Mouse (Mus musculus) left cerebral cortex, postnatal 14 days (tissue): ENCODE data around the gene Phrf1. TPM values are rescaled to one million over a fixed set of nuclear protein-coding genes. Genes with fewer than 3 reads are reported as not detected.
A peak's percentile ranks its signal among the peaks of the same experiment; 100 is the strongest.

Source experiments
- DNase-seq, 2 experiments: peaks; one replicate each; pipeline ENCODE4 v3.0.0; 2021 to 2022; ENCODE audit warnings: low spot score in 2 of 2, mixed read lengths in 1 of 2
- intact Hi-C: fragments of 180-260 bp; cut with DNase I; formaldehyde crosslinking; loops from one replicate; pipeline ENCODE4 v1.15.1; 2025
- total RNA-seq, 2 experiments: library from RNA; stranded (reverse); gene quantifications; 2 replicates each; pipeline ENCODE4 v1.2.3; 2021

Gene Phrf1
- total RNA-seq, 2 experiments from 2014 or later: 65.9 to 66.6 TPM

- DNase-seq: no peak
- intact Hi-C loops: no loop called here
These were observed 18.4 kb upstream of the Phrf1 start for GRCm38 (mm10) chr7:141210137-141210536.

GRCm38 (mm10) chr7:141210606-141211131 is 17.9 kb upstream of the Phrf1 start:
- intact Hi-C loops: no loop called here
- no peak for DNase-seq

GRCm38 (mm10) chr7:141213133-141213532 is 15.5 kb upstream of the Phrf1 start:
- intact Hi-C loops: no loop called here
- DNase-seq: no peak

- intact Hi-C loops: no loop called here
- DNase-seq: no peak
These were observed 14.9 kb upstream of the Phrf1 start, which contains the start of gene Lmntd2 for GRCm38 (mm10) chr7:141213605-141214235. Lmntd2 (minus strand) TSS chr7:141214080.

- intact Hi-C loops: no loop called here
- DNase-seq: no peak
These were observed 14.3 kb upstream of the Phrf1 start for GRCm38 (mm10) chr7:141214310-141214709.

GRCm38 (mm10) chr7:141215101-141215879 is 13.3 kb upstream of the Phrf1 start, which contains the start of gene Rassf7:
Rassf7 (plus strand) TSS chr7:141215860.
- intact Hi-C loops: no loop called here
- DNase-seq: peak; percentile 67 to 76

GRCm38 (mm10) chr7:141215880-141216733 is 12.5 kb upstream of the Phrf1 start:
- DNase-seq: peak in 1 of 2 experiments; percentile 11
- intact Hi-C loops: no loop called here

- intact Hi-C loops: no loop called here
- no peak for DNase-seq
These were observed 11.7 kb upstream of the Phrf1 start for GRCm38 (mm10) chr7:141216894-141217293.

GRCm38 (mm10) chr7:141217343-141218013 is 11.1 kb upstream of the Phrf1 start:
- DNase-seq: no peak
- intact Hi-C loops: no loop called here

GRCm38 (mm10) chr7:141218141-141218540 is 10.4 kb upstream of the Phrf1 start:
- no peak for DNase-seq
- intact Hi-C loops: no loop called here

GRCm38 (mm10) chr7:141218557-141219133 is 9.9 kb upstream of the Phrf1 start:
- intact Hi-C loops: no loop called here
- DNase-seq: no peak

GRCm38 (mm10) chr7:141219558-141220099 is 9.0 kb upstream of the Phrf1 start:
- intact Hi-C loops: no loop called here
- DNase-seq: no peak

GRCm38 (mm10) chr7:141220377-141220776 is 8.2 kb upstream of the Phrf1 start:
- intact Hi-C loops: no loop called here
- DNase-seq: no peak

GRCm38 (mm10) chr7:141221249-141222125 is 7.1 kb upstream of the Phrf1 start:
- DNase-seq: peak; percentile 92 to 96
- intact Hi-C loops: no loop called here

GRCm38 (mm10) chr7:141222126-141222467 is 6.5 kb upstream of the Phrf1 start:
- intact Hi-C loops: no loop called here
- no peak for DNase-seq

GRCm38 (mm10) chr7:141222696-141223215 is 5.8 kb upstream of the Phrf1 start:
- no peak for DNase-seq
- intact Hi-C loops: no loop called here

- intact Hi-C loops: no loop called here
These were observed 2.0 kb upstream of the Phrf1 start for GRCm38 (mm10) chr7:141226535-141226934.

More at GRCm38 (mm10) chr7:141226535-141226934, 2.0 kb upstream of the Phrf1 start:
- DNase-seq: no peak
